Mouse (Mus musculus) CH12F3 (cell line): Measurements from ENCODE around the gene Fgfr2.
"Not testable (repeated sequence)": the region's sequence is repeated elsewhere in the genome, so short reads cannot be mapped to it uniquely, and the experiment has no call there.

Source experiments
- in situ Hi-C: fragments of 300-500 bp; cut with MboI; formaldehyde crosslinking; loops from 2 replicates; pipeline ENCODE4 v1.14.3; 2020; ENCODE audit warnings: low sequenced_read_pairs

The Fgfr2 gene

GRCm38 (mm10) chr7:131409988-131410385 lies 1713.2 kb downstream of the Fgfr2 start:
- in situ Hi-C loops, result no loop called here

DNA sequence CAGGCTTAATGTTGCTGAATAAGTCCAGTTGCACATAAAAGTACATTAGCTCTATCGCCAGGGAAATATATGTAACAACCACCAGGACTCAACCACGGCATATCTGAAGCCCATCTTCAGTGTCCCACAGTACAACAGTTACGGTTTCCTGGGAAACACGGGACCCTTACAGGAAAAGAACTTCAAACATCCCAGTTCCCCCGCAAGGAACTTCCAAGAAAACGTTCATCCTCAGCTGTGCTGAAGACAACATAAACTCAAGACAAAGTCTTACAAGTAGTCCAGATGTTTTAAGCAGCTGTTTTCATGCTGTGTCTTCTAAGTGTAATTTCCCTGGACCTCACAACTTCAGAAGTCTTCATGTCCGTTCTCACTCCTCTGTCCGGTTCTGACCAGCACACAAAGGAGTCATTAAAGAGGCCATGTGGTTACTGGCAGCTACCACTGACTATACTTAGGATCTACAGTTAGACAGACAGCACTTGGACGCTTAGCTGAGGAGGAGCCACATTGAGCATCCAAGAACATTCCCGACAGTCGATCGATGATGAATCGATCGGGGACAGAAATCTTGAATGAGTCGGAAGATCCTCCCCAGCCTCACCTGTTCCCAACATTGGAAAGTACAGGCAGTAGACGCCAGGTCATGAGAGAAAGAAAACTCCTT lies 1713.7 kb downstream of the Fgfr2 start:
- in situ Hi-C loops, result no loop called here

DNA sequence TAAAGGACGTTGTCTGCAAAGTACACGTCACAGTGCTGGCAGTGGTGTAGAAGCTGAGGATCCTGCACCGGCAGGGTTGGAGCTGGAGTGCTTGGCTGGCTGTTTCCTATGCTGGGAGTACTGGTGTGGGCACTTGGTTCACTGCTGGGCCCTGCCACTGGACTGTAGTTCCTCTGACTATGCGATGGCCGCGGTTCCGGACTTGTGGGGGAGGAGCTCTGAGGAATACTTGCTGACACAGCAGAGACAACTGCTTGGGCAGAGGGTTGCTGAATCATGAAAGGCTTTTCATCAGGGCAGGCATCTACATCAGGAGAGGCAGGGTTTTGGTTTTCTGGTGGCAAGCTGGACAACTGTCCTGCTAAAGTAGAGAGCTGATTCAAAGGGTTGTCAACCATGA lies 1731.4 kb downstream of the Fgfr2 start:
- in situ Hi-C loops, result not testable (repeated sequence)

- in situ Hi-C loops, result no loop called here
These were observed 1751.1 kb downstream of the Fgfr2 start for GRCm38 (mm10) chr7:131371880-131372651.

DNA sequence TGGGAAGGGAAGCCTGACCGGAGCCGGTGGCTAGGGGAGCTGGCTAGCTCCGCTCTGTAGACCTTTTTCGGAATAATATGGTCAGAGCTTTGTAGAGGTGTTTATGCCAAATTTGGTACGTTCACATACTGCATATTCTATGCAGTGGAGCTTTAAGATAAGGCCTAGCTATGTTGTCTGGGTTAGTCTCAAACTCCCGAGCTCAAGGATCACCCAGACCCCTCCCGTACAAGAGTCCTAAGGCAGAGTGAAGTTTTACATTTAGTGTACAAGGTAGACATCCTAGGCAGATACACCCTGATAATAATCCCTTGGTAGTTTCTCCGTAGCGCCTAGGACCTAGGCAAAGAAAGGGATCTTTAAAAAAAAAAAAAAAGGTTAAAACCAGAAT lies 1751.7 kb downstream of the Fgfr2 start:
- in situ Hi-C loops, result no loop called here

DNA sequence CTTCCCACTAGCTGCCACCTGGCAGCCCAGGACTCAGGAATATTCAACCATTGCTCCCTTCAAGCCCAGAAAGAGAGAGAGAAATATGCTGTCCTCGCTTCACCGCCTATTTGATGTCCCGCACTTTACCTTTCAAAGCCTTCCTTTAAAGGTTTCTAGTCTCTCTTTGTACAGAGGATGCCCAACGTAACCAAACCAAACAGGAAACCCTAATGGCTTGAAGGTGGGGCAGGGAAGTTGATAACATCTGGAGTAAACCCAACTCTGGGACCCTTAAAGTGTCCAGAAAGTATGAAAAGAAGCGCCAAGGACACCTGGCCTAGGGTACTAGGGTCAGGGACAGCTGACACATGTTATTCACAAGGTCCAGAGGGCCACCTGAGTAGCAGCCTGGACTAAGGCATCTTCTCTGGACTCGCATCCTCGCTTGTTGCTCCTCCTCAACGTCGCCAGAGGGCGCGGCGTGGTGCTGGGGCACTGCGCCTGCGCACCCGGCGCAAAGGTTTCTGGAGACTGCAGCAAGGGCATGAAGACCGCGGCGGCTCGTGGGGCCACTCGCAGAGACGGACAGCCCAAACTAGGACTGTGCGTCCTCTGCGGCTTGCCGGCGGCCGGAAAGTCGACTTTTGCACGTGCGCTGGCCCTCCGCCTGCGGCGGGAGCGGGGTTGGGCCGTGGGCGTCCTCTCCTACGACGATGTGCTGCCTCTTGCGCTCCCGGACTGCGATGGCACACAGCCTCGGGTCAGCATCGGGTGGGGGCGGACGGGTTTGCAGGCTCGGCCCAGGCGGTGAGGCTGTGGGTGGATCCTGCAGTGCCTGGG lies 1752.3 kb downstream of the Fgfr2 start, which contains the start of gene Pstk:
Gene Pstk (plus strand): TSS at position 494 of the 822 bp plus-strand sequence.
- in situ Hi-C loops, result no loop called here

DNA sequence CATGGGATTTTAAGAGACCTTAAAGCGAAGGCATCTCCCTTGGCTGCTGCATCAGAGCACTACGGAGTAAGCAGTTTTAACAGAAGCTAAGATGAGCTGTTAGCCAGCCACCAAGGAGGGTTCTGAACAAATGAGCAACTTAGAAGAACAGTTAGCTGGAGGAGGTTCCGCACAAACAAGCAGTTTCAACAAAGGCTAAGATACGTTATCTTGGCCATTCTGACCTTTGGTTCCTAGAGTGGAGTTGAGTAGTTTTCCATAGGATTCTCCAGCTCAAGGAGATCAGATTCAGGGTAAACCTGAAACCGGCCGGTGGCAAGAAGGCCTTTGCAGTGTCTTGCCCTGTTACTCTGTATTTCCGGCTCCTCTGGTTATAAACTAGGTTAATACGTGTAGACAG lies 1759.0 kb downstream of the Fgfr2 start:
- in situ Hi-C loops, result no loop called here

DNA sequence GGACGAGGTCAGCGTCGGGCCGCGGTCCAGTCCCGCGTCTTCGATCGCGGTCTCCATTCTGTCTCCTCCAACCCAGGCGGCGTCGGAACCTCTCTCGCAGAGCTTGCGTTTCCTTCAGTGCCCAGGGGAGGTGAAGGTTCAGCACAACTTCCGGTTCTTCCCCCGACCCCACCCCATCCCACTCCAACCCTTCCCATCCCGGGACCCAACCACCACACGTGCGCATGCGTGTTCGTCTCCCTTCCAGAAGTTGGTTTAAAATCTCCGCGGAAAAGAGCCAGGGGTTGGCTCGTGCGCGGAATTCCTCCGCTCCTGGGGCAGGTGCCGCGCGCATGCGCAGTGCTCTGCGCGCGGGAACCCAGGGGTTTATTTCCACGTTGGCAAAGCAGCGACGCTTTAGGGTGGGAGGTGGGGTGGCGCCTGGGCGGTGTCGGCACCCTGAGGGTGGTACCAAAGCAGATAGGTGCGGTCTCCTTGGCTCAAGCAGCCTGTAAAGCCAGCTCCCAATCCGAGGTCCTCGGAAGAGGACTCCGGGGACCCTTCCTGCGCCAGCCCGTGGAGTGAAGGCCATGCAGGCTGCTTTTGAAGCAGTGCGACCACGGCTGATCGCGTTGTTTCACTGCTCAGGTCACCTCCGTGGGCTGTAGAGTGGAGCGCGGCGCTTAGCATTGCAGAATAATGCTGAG lies 1760.4 kb downstream of the Fgfr2 start, which contains the start of gene 2310057M21Rik:
Gene 2310057M21Rik (minus strand): TSS at position 145 of the 686 bp plus-strand sequence.
- in situ Hi-C loops, result no loop called here

- in situ Hi-C loops, result no loop called here
These were observed 1760.9 kb downstream of the Fgfr2 start for GRCm38 (mm10) chr7:131362269-131362614.

DNA sequence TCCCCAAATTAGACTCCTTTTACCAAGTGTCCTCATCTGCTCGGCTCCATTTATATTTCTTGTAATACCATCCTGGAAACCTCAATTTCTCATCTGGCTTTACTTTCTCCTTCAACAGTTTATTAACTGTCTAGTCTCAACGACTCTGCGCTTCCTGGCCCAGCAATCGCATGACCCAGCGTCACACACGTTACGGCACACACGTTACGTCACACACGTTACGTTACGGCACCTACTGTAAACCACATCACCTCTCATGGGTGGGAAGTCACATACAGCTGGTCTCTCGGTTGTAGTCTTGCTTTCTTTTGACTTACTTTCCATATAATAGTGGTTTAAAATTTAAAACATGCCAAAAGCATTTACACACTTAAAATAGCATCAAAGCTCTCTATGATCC lies 1767.0 kb downstream of the Fgfr2 start:
- in situ Hi-C loops, result no loop called here

DNA sequence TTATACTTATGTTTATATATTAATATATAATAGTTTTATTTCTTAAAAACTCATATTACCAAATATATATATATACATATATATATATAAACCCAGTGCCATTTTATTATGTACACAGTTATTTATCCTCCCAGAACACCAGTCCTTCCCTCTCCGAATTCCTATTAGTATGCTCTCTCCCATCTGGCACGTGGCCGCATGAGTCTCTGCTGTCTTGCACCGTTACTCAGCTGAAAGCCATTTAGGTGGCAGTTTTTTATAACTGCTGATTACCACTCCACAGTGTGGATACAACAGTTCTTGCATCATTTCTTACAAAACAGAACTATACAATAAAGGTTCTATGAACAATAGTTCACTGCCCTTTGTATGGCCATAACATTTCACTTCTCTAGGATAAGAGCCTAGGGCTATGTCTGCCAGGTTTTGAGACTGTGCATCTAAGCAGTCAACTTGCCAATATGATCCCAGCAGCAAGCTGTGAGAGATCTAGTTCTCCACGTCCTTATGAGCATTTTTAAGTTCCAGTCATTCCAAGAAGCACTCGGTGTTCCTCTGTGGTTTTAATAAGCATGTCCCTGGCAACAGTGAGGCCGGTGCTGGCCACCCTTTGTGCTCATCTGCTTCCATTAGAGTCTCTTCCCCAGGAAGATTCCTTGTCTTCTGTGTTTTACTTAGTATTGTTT lies 1777.2 kb downstream of the Fgfr2 start:
- in situ Hi-C loops, result no loop called here

GRCm38 (mm10) chr7:131337502-131338068 lies 1785.6 kb downstream of the Fgfr2 start:
- in situ Hi-C loops, result no loop called here

DNA sequence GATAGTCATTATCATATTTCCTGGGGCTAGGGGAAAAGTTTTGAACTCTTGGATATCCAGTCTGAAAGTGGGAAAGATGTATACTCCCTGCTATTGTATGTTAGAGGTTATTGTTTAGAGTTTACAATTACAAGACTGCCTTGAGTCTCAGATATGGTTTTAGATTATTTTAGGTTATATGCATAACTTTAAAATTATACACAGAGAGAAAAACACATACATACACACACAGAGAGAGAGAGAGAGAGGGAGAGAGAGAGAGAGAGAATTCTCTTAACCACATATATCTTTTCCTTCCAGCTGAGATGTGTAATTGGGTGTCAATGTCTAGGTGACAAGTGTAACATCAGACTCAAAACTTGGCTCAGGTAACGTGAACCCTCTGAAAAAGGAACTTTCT lies 1789.6 kb downstream of the Fgfr2 start, which contains the start of gene Fam24a:
Gene Fam24a (plus strand): TSS at position 301 of the 400 bp plus-strand sequence.
- in situ Hi-C loops, result no loop called here

GRCm38 (mm10) chr7:131331688-131332087 lies 1791.5 kb downstream of the Fgfr2 start:
- in situ Hi-C loops, result no loop called here

GRCm38 (mm10) chr7:131329416-131329815 lies 1793.7 kb downstream of the Fgfr2 start, which contains the start of gene Fam24b:
Fam24b (minus strand) TSS chr7:131329516.
- in situ Hi-C loops, result no loop called here

- in situ Hi-C loops, result no loop called here
These were observed 1796.1 kb downstream of the Fgfr2 start for GRCm38 (mm10) chr7:131327054-131327453.

DNA sequence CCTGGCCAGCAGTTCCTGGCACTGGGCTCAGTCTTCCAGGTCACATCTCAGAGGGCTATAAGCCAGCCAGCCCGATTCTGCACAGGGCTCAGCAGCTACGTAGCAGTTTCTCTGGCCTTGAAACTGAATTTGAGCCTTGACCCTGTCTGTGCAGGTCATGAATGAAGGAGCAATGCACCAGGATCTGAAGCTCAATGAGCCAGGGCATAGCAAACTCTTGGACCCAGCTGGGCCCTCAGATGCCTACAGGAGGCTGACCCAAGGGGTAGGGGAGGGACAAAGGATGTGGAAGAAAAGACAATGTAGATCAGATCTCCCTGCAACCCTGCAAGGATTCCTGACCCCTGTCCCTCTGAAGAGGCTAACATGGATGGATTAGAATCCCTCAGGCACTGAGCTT lies 1801.0 kb downstream of the Fgfr2 start, which contains the start of gene Cuzd1:
Gene Cuzd1 (minus strand): TSS at position 101 of the 400 bp plus-strand sequence.
- in situ Hi-C loops, result no loop called here

DNA sequence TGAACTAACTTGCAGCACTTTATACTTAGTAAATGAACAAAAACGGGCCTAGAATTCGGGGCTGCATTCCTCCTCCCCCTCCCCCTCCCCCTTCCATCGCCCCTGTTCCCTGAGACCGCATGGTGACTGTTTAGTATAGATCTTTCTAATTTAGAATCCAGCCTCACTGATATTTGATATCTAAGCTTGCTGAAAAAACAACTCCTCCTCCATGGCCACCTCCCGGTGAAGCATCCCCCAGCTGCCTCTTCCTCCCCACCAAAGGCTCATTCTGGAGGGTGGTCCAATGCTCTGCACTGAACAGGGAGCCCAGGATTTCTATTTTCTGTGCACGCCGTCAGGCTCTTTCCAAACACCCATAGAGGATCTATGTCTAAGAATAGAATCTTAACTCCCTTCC lies 1804.8 kb downstream of the Fgfr2 start:
- in situ Hi-C loops, result no loop called here

- in situ Hi-C loops, result no loop called here
These were observed 1805.6 kb downstream of the Fgfr2 start for GRCm38 (mm10) chr7:131317587-131317986.

GRCm38 (mm10) chr7:131314493-131314892 lies 1808.7 kb downstream of the Fgfr2 start:
- in situ Hi-C loops, result no loop called here
